Mouse (Mus musculus): ENCODE data around the gene 2210408I21Rik. TPM values are rescaled to one million over a fixed set of nuclear protein-coding genes. Genes with fewer than 3 reads are reported as not detected.

Gene 2210408I21Rik
- polyA plus RNA-seq, 1 experiment from 2014 or later: 12.6 TPM

GRCm38 (mm10) chr13:77215460-77215859 is 80.1 kb downstream of the 2210408I21Rik start:
- H3K9me3 ChIP-seq (ENCODE audit: low read depth, low read length): no peaks in the 10 kb centered on the region
- no peak overlapping the region for H3K4me2 ChIP-seq
- H3K4me1 ChIP-seq (ENCODE audit: insufficient read depth): no peaks in the 10 kb centered on the region
- no peak overlapping the region for H3K27ac ChIP-seq (ENCODE audit: low read depth)
- peak; percentile 40 for TF ChIP-seq CTCF (IDR thresholded peaks at IDR 0.05; ENCODE audit: low read depth)
- no peak overlapping the region for H3K4me3 ChIP-seq (ENCODE audit: low read depth, low read length)
- H3K36me3 ChIP-seq (ENCODE audit: insufficient read depth): no peaks in the 10 kb centered on the region
- peak; percentile 16 for DNase-seq
- 67% methylated on average over 2 of the region's 2 CpGs for whole genome bisulfite sequencing
- H3K27me3 ChIP-seq (ENCODE audit: insufficient read depth, low read length): no peaks in the 10 kb centered on the region
- no peak for ATAC-seq (ENCODE audit: insufficient read depth)
- H3K9ac ChIP-seq: no peak overlapping the region

- no peak for ATAC-seq (ENCODE audit: insufficient read depth)
- 83% methylated on average over 4 of the region's 4 CpGs for WGBS
- DNase-seq: no peak
These were observed 82.4 kb downstream of the 2210408I21Rik start for GRCm38 (mm10) chr13:77217672-77218280.

GRCm38 (mm10) chr13:77221072-77221471 is 85.7 kb downstream of the 2210408I21Rik start:
- H3K27ac ChIP-seq (ENCODE audit: low read depth): no peak overlapping the region
- H3K9ac ChIP-seq: no peak overlapping the region
- no peaks in the 10 kb centered on the region for H3K36me3 ChIP-seq (ENCODE audit: insufficient read depth)
- TF ChIP-seq CTCF (IDR thresholded peaks at IDR 0.05; ENCODE audit: low read depth): no peak
- ATAC-seq (ENCODE audit: insufficient read depth) (no peak), DNase-seq (no peak)
- no peak overlapping the region for H3K4me2 ChIP-seq
- H3K27me3 ChIP-seq (ENCODE audit: insufficient read depth, low read length): no peaks in the 10 kb centered on the region
- 72% methylated on average over 2 of the region's 2 CpGs for WGBS
- H3K4me3 ChIP-seq (ENCODE audit: low read depth, low read length): no peak overlapping the region
- H3K4me1 ChIP-seq (ENCODE audit: insufficient read depth): no peaks in the 10 kb centered on the region
- H3K9me3 ChIP-seq (ENCODE audit: low read depth, low read length): no peaks in the 10 kb centered on the region

More at GRCm38 (mm10) chr13:77217672-77218280, 82.4 kb downstream of the 2210408I21Rik start:
- Histone ChIP-seq H3K27ac (ENCODE audit: low read depth) (no peak overlapping the region), H3K4me3 (ENCODE audit: low read depth, low read length) (no peak overlapping the region), H3K27me3 (ENCODE audit: insufficient read depth, low read length) (no peaks in the 10 kb centered on the region), H3K9ac (no peak overlapping the region), H3K4me2 (no peak overlapping the region), H3K4me1 (ENCODE audit: insufficient read depth) (no peaks in the 10 kb centered on the region), H3K9me3 (ENCODE audit: low read depth, low read length) (no peaks in the 10 kb centered on the region), H3K36me3 (ENCODE audit: insufficient read depth) (no peaks in the 10 kb centered on the region)
- TF ChIP-seq CTCF (IDR thresholded peaks at IDR 0.05; ENCODE audit: low read depth): no peak

DNA sequence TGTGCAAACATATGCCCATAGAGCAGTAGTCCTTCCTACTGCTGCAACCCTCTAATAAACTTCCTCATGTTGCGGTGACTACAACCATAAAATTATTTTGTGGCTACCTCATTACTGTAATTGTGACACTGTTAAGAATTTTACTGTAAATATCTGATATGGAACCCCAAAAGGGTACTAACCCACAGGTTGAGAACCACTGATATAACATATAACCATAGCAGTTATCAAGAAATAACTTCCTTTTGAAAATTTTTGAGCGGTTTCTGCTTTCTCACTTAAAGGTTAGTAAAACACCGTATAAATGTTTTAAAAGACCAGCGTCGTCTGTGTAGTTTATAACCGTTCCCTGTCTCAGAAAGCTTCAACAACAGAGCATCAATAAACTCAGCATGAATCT is 121.2 kb downstream of the 2210408I21Rik start:
- TF ChIP-seq CTCF (IDR thresholded peaks at IDR 0.05; ENCODE audit: low read depth): no peak
- ATAC-seq (ENCODE audit: insufficient read depth) (no peak), DNase-seq (no peak)
- Histone ChIP-seq H3K4me3 (ENCODE audit: low read depth, low read length) (no peak overlapping the region), H3K27me3 (ENCODE audit: insufficient read depth, low read length) (no peaks in the 10 kb centered on the region), H3K36me3 (ENCODE audit: insufficient read depth) (no peaks in the 10 kb centered on the region), H3K9ac (no peak overlapping the region), H3K9me3 (ENCODE audit: low read depth, low read length) (no peaks in the 10 kb centered on the region), H3K27ac (ENCODE audit: low read depth) (no peak overlapping the region), H3K4me2 (no peak overlapping the region), H3K4me1 (ENCODE audit: insufficient read depth) (no peaks in the 10 kb centered on the region)
- 69% methylated on average over 6 of the region's 6 CpGs for WGBS

- no peak overlapping the region for H3K4me2 ChIP-seq
- no peak overlapping the region for H3K9ac ChIP-seq
- WGBS: 28% methylated on average over 3 of the region's 3 CpGs
- ATAC-seq (ENCODE audit: insufficient read depth) (peak; percentile 90), DNase-seq (peak; percentile 61)
- TF ChIP-seq CTCF (IDR thresholded peaks at IDR 0.05; ENCODE audit: low read depth): no peak
- no peaks in the 10 kb centered on the region for H3K4me1 ChIP-seq (ENCODE audit: insufficient read depth)
- H3K27ac ChIP-seq (ENCODE audit: low read depth): no peak overlapping the region
- H3K27me3 ChIP-seq (ENCODE audit: insufficient read depth, low read length): no peaks in the 10 kb centered on the region
- no peak overlapping the region for H3K4me3 ChIP-seq (ENCODE audit: low read depth, low read length)
- H3K36me3 ChIP-seq (ENCODE audit: insufficient read depth): no peaks in the 10 kb centered on the region
- H3K9me3 ChIP-seq (ENCODE audit: low read depth, low read length): no peaks in the 10 kb centered on the region
These were observed 127.5 kb downstream of the 2210408I21Rik start for GRCm38 (mm10) chr13:77262715-77263338.

DNA sequence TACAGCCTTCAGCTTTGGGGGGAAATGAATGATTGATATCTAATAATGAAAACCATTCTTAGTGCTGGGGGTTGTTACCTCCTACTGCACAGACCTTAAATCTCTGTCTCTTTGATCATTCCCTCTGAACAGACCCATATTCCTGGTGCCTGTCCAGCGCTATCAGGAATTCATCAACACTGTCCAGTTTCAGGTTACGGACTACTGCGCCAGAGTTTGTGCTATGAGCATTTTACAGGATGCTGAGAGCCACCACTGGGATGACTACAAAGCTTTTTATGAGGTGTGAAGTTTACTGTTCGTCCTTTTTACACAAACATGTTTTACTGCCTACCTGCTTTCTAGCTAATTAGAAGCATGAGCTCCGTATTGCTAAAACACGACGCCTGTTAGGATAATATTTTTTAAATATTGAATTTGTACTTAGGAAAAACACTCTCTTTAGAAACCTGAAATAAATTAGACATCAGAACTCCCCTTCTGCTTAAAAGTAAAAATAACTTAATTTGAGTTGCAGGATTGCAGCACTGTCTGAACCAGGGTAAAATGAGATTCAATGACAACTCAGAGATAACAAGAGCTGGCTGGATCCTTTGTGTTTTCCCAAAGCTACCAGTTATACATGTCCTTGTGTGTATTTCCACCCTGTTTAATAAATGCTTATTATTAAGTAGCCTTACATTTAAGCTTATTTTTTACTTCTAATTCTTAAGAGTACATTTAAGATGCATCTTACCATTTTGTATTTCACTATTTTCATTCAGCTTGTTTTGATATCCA is 128.2 kb downstream of the 2210408I21Rik start:
- no peak overlapping the region for H3K27ac ChIP-seq (ENCODE audit: low read depth)
- no peaks in the 10 kb centered on the region for H3K4me1 ChIP-seq (ENCODE audit: insufficient read depth)
- no peaks in the 10 kb centered on the region for H3K36me3 ChIP-seq (ENCODE audit: insufficient read depth)
- WGBS: 34% methylated on average over 7 of the region's 7 CpGs
- no peak overlapping the region for H3K9ac ChIP-seq
- TF ChIP-seq CTCF (IDR thresholded peaks at IDR 0.05; ENCODE audit: low read depth): no peak
- H3K27me3 ChIP-seq (ENCODE audit: insufficient read depth, low read length): no peaks in the 10 kb centered on the region
- DNase-seq (peak; percentile 18), ATAC-seq (ENCODE audit: insufficient read depth) (peak; percentile 33; the same call in 1 of the 2 replicates)
- H3K4me2 ChIP-seq: no peak overlapping the region
- H3K9me3 ChIP-seq (ENCODE audit: low read depth, low read length): no peaks in the 10 kb centered on the region
- no peak overlapping the region for H3K4me3 ChIP-seq (ENCODE audit: low read depth, low read length)

DNA sequence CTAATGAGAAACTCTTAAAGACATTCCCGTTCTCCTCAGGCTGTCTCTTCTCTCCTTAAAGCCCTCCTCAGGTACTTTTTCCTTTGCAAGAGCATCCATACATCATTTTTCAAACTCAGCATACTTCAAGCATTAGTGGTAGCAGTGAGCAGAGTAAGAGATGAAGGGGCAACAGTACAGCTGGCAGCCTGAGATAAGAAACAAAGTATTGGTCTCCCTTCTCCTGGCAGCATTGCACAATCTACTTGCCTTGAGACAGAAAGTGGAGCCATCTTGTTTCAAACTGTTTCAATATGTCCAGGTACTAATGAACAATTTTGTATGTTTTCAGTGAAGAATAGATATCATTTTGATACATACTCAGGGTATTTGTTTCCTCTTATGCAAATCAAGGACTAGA is 129.1 kb downstream of the 2210408I21Rik start:
- TF ChIP-seq CTCF (IDR thresholded peaks at IDR 0.05; ENCODE audit: low read depth): no peak
- Histone ChIP-seq H3K4me3 (ENCODE audit: low read depth, low read length) (no peak overlapping the region), H3K9ac (no peak overlapping the region), H3K9me3 (ENCODE audit: low read depth, low read length) (no peaks in the 10 kb centered on the region), H3K27ac (ENCODE audit: low read depth) (no peak overlapping the region), H3K4me1 (ENCODE audit: insufficient read depth) (no peaks in the 10 kb centered on the region), H3K27me3 (ENCODE audit: insufficient read depth, low read length) (no peaks in the 10 kb centered on the region), H3K36me3 (ENCODE audit: insufficient read depth) (no peaks in the 10 kb centered on the region), H3K4me2 (no peak overlapping the region)
- WGBS: 34% methylated on average over 1 of the region's 1 CpGs
- no peak for DNase-seq
- no peak for ATAC-seq (ENCODE audit: insufficient read depth)
